Mouse (Mus musculus) olfactory bulb, adult 2 months (tissue): ENCODE measurements around the gene Mboat1.

ENCODE experiments used
- CTCF ChIP-seq: fragments of 200-500 bp; IDR thresholded peaks from 2 replicates; pipeline ENCODE4 v1.5.1; 2012; ENCODE audit warnings: low read depth, mild to moderate bottlenecking, low read length, moderate library complexity; ENCODE audit not compliant: insufficient read depth
- POLR2A ChIP-seq: fragments of 200-500 bp; IDR thresholded peaks from 2 replicates; pipeline ENCODE4 v1.6.1; 2012; ENCODE audit warnings: mild to moderate bottlenecking, low read depth, low read length, moderate library complexity; ENCODE audit not compliant: insufficient read depth

GRCm38 (mm10) chr13:30137951-30138350 is 1.7 kb downstream of the Mboat1 start:
- no peak for TF ChIP-seq CTCF
- TF ChIP-seq POLR2A = no peak
